Mouse (Mus musculus): ENCODE measurements around the gene Nr4a1.

GRCm38 (mm10) chr15:101242645-101243044 lies 11.4 kb upstream of the Nr4a1 start:
- TF ChIP-seq EP300 (IDR thresholded peaks at IDR 0.05; ENCODE audit: low read depth) (no peak), CTCF (IDR thresholded peaks at IDR 0.05; ENCODE audit: low read depth) (peak; percentile 43)
